Mouse (Mus musculus) CH12.LX (cell line): ENCODE results near the gene Emc1.

Experiments
- CTCF ChIP-seq, 2 experiments: IDR thresholded peaks in 1 of 2; conservative IDR thresholded peaks in 1 of 2; 2 replicates each; pipeline ENCODE4 v1.5.1; 2011 to 2012; ENCODE audit warnings: low read depth in 2 of 2, low read length in 2 of 2, improper control_type of control experiment in 1 of 2, inconsistent platforms in 1 of 2, mild to moderate bottlenecking in 1 of 2, moderate library complexity in 1 of 2
- E2F4 ChIP-seq: IDR thresholded peaks from 2 replicates; pipeline ENCODE4 v1.6.1; 2011; ENCODE audit warnings: low read depth, low read length, improper control_type of control experiment; ENCODE audit not compliant: insufficient replicate concordance
- JUN ChIP-seq: IDR thresholded peaks from 2 replicates; pipeline ENCODE4 v1.6.1; 2011; ENCODE audit warnings: low read depth, mild to moderate bottlenecking, low read length, improper control_type of control experiment, moderate library complexity; ENCODE audit not compliant: insufficient read depth
- KAT2A ChIP-seq: IDR thresholded peaks from 2 replicates; pipeline ENCODE4 v1.6.1; 2012; ENCODE audit warnings: low read length, improper control_type of control experiment, inconsistent platforms; ENCODE audit not compliant: insufficient replicate concordance
- MAFK ChIP-seq: IDR thresholded peaks from 2 replicates; pipeline ENCODE4 v1.6.1; 2011; ENCODE audit warnings: low read length, improper control_type of control experiment; ENCODE audit not compliant: insufficient replicate concordance
- MEF2A ChIP-seq: IDR thresholded peaks from 2 replicates; pipeline ENCODE4 v1.6.1; 2014; ENCODE audit warnings: low read depth, mild to moderate bottlenecking, inconsistent platforms, low read length, improper control_type of control experiment, borderline replicate concordance
- POLR2A ChIP-seq: IDR thresholded peaks from 2 replicates; pipeline ENCODE4 v1.6.1; 2011; ENCODE audit warnings: low read depth, mild to moderate bottlenecking, improper control_type of control experiment, low read length
- USF2 ChIP-seq: conservative IDR thresholded peaks from 2 replicates; pipeline ENCODE4 v1.6.1; 2011; ENCODE audit warnings: low read depth, low read length, improper control_type of control experiment
- ZKSCAN1 ChIP-seq: IDR thresholded peaks from 2 replicates; pipeline ENCODE4 v1.6.1; 2012; ENCODE audit warnings: low read depth, inconsistent platforms, low read length, improper control_type of control experiment, borderline replicate concordance

DNA sequence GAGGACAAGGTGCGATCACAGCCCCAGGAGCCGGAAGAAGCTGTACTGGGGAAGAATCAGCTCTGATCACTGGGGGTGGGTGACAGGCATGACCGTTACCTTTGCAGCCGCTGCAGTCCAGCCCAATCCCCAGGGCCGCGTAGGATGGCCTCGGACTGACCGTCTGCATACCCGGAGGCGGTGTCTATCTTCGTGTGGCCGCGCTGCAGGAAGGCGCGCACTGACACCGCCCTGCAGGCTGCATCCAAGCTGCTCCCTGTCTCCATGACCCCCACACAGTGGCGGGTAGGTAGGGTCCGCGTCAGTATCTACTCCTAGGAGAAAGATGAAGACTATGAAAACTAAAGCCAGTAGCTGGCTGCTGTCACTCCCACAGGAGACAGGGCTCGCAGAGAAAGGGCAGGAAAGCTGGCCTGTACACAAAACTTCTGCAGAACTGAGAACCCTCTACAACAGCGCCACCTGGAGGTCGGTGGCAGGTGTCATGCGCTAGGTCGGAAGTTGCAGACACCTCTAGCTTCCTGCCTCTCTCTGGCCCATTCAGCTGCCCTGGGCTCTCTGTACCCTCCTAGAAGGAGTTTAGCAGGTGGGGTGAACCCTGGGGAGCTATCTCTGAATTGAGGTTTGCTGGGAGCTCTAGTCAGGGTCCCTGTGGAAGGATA is 15.4 kb upstream of the Emc1 start:
- TF ChIP-seq CTCF (conservative IDR thresholded peaks at IDR 0.05 in 1 of 2, IDR thresholded peaks at IDR 0.05 in 1 of 2; ENCODE audit: low read depth in 2 of 2, low read length in 2 of 2) (peak; percentile 73 to 80), ZKSCAN1 (no peak), E2F4 (no peak), USF2 (no peak), MEF2A (no peak), MAFK (no peak), KAT2A (no peak), POLR2A (no peak), JUN (no peak)
